Mouse (Mus musculus) ES-E14 (cell line): ENCODE data around the gene Twnk.

ENCODE experiments used
- CHD2 ChIP-seq: IDR thresholded peaks from 2 replicates; pipeline ENCODE4 v1.6.1; 2014; ENCODE audit warnings: mild to moderate bottlenecking, low read depth, low read length, inconsistent platforms
- HCFC1 ChIP-seq: IDR thresholded peaks from 2 replicates; pipeline ENCODE4 v1.6.1; 2012; ENCODE audit warnings: low read length, inconsistent platforms, borderline replicate concordance; ENCODE audit not compliant: insufficient read depth
- ZC3H11A ChIP-seq: IDR thresholded peaks from 2 replicates; pipeline ENCODE4 v1.6.1; 2012; ENCODE audit warnings: low read depth, mild to moderate bottlenecking, inconsistent platforms, low read length, borderline replicate concordance
- ZNF384 ChIP-seq: IDR thresholded peaks from 2 replicates; pipeline ENCODE4 v1.6.1; 2012; ENCODE audit warnings: low read depth, low read length, inconsistent platforms

- TF ChIP-seq HCFC1 (no peak), ZNF384 (no peak), ZC3H11A (no peak), CHD2 (no peak)
These were observed 19.3 kb downstream of the Twnk start for GRCm38 (mm10) chr19:45024775-45025174.
